Mouse (Mus musculus) cerebellum, adult 2 months (tissue): ENCODE measurements around the gene Lrrn4.

Experiments
- CTCF ChIP-seq: fragments of 200-500 bp; IDR thresholded peaks from 2 replicates; pipeline ENCODE4 v1.5.1; 2011; ENCODE audit warnings: low read depth, mild to moderate bottlenecking, control low read depth, low read length, moderate library complexity, borderline replicate concordance; ENCODE audit not compliant: insufficient read depth
- POLR2A ChIP-seq: fragments of 200-500 bp; IDR thresholded peaks from 2 replicates; pipeline ENCODE4 v1.6.1; 2011; ENCODE audit warnings: low read length, control low read depth, borderline replicate concordance; ENCODE audit not compliant: insufficient read depth

- TF ChIP-seq POLR2A (no peak), CTCF (no peak)
Observed at GRCm38 (mm10) chr2:132885312-132885711, 4.6 kb upstream of the Lrrn4 start.
